Mouse (Mus musculus) limb, embryonic 15.5 days (tissue): ENCODE results near the gene Gm49358. TPM values are rescaled to one million over a fixed set of nuclear protein-coding genes. Genes with fewer than 3 reads are reported as not detected.

Experiments
- ATAC-seq: fragments of 200-750 bp; cut with Nextera tagmentation; 2 replicates; pipeline ENCODE4 v1.8.0; 2017; ENCODE audit warnings: low read depth, moderate TSS enrichment; ENCODE audit not compliant: insufficient number of reproducible peaks, low FRiP score, low TSS enrichment
- H3K27ac ChIP-seq: fragments of 300-500 bp; sonication (generic); 2 replicates; pipeline ENCODE4 v1.5.1; 2015; ENCODE audit warnings: moderate library complexity, mild to moderate bottlenecking, inconsistent platforms
- H3K27me3 ChIP-seq: fragments of 300-500 bp; sonication (generic); 2 replicates; pipeline ENCODE4 v1.6.1; 2015; ENCODE audit warnings: inconsistent platforms
- H3K36me3 ChIP-seq: fragments of 300-500 bp; sonication (generic); 2 replicates; pipeline ENCODE4 v1.6.1; 2015; ENCODE audit warnings: inconsistent platforms
- H3K4me1 ChIP-seq: fragments of 300-500 bp; sonication (generic); 2 replicates; pipeline ENCODE4 v1.6.1; 2015; ENCODE audit warnings: inconsistent platforms
- H3K4me2 ChIP-seq: fragments of 300-500 bp; sonication (generic); 2 replicates; pipeline ENCODE4 v1.6.1; 2015; ENCODE audit warnings: mild to moderate bottlenecking, inconsistent platforms
- H3K4me3 ChIP-seq: fragments of 300-500 bp; sonication (generic); 2 replicates; pipeline ENCODE4 v1.5.1; 2015; ENCODE audit warnings: mild to moderate bottlenecking, inconsistent platforms
- H3K9ac ChIP-seq: fragments of 300-500 bp; sonication (generic); 2 replicates; pipeline ENCODE4 v1.6.1; 2015; ENCODE audit warnings: inconsistent platforms
- H3K9me3 ChIP-seq: fragments of 300-500 bp; sonication (generic); 2 replicates; pipeline ENCODE4 v1.6.1; 2016; ENCODE audit warnings: inconsistent platforms
- WGBS: fragments of 180-500 bp; shearing (Covaris S2); methylation state at CpG from one replicate; pipeline ENCODE4 v1.1.7; 2015; 5-methylcytosine and 5-hydroxymethylcytosine counted together
- polyA plus RNA-seq: library from polyadenylated mRNA; unstranded; fragments of >200 nt; fragmentation: Nextera tagmentation; extraction: Ambion mirVana; gene quantifications from 2 replicates; pipeline ENCODE4 v1.2.1, GENCODE M21; 2015

Gene Gm49358
- polyA plus RNA-seq, 1 experiment from 2014 or later, result not detected

GRCm38 (mm10) chr10:86793509-86793951 lies 29.8 kb downstream of the Gm49358 start:
- H3K4me3 ChIP-seq, result no peak overlapping the region
- 0 out of 2 replicates have a peak, but pooled peaks cover 7% of the 10 kb centered on the region for H3K4me1 ChIP-seq
- H3K9ac ChIP-seq, result no peak overlapping the region
- ATAC-seq, result no peak
- H3K36me3 ChIP-seq, result no peaks in the 10 kb centered on the region
- no peaks in the 10 kb centered on the region for H3K27me3 ChIP-seq
- no peaks in the 10 kb centered on the region for H3K9me3 ChIP-seq
- WGBS, result 65% methylated on average over 2 of the region's 2 CpGs
- no peak overlapping the region for H3K27ac ChIP-seq
- H3K4me2 ChIP-seq, result no peak overlapping the region

DNA sequence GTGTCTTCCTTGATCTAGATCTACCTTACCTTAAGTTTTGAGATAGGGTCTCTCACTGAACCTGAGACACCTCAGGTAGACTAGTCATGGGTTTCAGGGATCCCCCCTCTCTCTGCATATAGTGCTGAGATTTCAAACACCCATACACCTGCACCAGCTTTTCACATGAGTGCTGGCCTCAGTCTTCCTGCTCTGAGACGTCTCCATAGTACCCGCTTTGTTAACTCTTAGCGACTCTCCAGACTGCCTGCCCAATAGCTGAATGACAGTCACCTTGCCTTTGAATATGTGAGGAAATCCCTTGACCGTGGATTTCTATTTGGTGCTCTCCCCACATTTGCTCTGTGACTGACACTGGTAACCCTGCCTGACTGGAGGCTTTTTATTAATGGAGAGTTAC lies 30.4 kb downstream of the Gm49358 start:
- Histone ChIP-seq H3K36me3 (no peaks in the 10 kb centered on the region), H3K4me3 (no peak overlapping the region), H3K4me1 (0 out of 2 replicates have a peak, but pooled peaks cover 7% of the 10 kb centered on the region), H3K27ac (no peak overlapping the region), H3K9ac (no peak overlapping the region), H3K9me3 (no peaks in the 10 kb centered on the region), H3K4me2 (no peak overlapping the region), H3K27me3 (no peaks in the 10 kb centered on the region)
- ATAC-seq, result no peak
- 87% methylated on average over 4 of the region's 4 CpGs for WGBS

- Histone ChIP-seq H3K36me3 (no peaks in the 10 kb centered on the region), H3K27ac (no peak overlapping the region), H3K4me3 (no peak overlapping the region), H3K9ac (no peak overlapping the region), H3K4me1 (0 out of 2 replicates have a peak, but pooled peaks cover 7% of the 10 kb centered on the region), H3K9me3 (no peaks in the 10 kb centered on the region), H3K4me2 (no peak overlapping the region), H3K27me3 (no peaks in the 10 kb centered on the region)
- WGBS, result 92% methylated on average over 9 of the region's 9 CpGs
- no peak for ATAC-seq
Measured at GRCm38 (mm10) chr10:86794794-86795535, 31.2 kb downstream of the Gm49358 start.

DNA sequence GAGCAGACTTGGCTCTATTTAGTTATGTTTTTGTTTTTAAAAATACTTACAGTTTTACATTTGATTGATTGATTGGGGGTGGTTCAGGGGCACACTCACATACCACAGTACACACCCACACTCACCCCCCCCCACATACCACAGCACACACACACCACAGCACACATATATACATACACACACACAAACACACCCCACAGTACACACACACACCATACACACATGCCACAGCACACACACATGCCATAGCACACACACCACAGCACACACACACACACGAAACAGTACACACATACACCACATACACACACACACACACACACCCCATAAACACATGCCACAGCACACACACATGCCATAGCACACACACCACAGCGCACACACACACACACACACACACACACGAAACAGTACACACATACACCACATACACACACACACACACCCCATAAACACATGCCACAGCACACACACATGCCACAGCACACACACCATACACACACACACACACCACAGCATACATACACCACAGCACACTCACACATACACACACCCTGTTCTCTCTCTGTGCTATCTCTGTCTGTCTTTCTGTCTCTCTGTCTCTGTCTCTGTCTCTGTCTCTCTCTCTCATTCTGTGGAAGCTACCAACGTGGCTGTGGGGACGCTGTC lies 32.4 kb downstream of the Gm49358 start:
- Histone ChIP-seq H3K4me2 (no peak overlapping the region), H3K36me3 (no peaks in the 10 kb centered on the region), H3K27ac (no peak overlapping the region), H3K4me1 (0 out of 2 replicates have a peak, but pooled peaks cover 7% of the 10 kb centered on the region), H3K4me3 (no peak overlapping the region), H3K9me3 (no peaks in the 10 kb centered on the region), H3K9ac (no peak overlapping the region), H3K27me3 (no peaks in the 10 kb centered on the region)
- 91% methylated on average over 5 of the region's 5 CpGs for WGBS
- no peak for ATAC-seq

GRCm38 (mm10) chr10:86807362-86807761 lies 43.6 kb downstream of the Gm49358 start:
- no peaks in the 10 kb centered on the region for H3K9me3 ChIP-seq
- peaks cover 3% of the 10 kb centered on the region; the same call in 1 of the 2 replicates for H3K4me1 ChIP-seq
- no peak overlapping the region for H3K27ac ChIP-seq
- H3K4me2 ChIP-seq, result no peak overlapping the region
- H3K27me3 ChIP-seq, result 0 out of 2 replicates have a peak, but pooled peaks cover 2% of the 10 kb centered on the region
- H3K4me3 ChIP-seq, result no peak overlapping the region
- no peak overlapping the region for H3K9ac ChIP-seq
- peaks cover 2% of the 10 kb centered on the region; the same call in 1 of the 2 replicates for H3K36me3 ChIP-seq
- 94% methylated on average over 1 of the region's 1 CpGs for WGBS
- ATAC-seq, result no peak

DNA sequence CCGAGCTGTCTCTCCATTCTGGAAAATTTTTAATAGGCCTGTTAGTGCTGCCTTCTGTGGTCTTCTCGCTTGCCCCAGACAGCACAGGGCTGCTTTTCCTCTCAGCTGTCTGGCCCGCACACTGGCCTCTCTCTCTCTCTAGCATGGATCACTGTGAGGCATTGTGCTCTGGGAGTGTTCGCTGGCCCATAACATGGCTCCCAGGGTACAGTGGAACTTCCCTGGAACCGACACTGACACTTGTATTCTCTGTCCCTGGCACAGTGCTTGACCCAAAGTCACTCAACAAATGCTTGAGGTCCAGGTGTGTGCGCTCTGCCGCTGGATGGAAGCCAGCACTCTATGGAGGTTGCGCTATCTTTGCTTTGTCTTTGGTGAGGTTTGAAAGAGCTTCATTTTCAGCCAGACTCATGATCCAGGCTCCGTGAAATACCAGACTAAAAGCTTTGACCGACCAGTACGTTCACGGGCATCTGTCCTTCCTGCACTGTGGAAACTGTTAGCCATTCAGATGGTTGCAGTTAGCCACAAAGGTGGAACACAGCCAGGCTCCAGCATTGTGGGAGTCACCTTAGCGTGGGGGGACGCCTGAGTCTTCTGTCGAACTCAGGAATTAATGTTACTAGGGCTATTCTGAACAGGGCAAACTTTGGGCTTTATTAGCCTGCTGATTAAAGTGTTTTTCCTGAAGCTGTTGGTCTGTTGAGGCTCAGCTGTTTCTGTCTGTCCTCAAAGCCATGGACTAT lies 44.4 kb downstream of the Gm49358 start:
- Histone ChIP-seq H3K4me1 (peaks cover 3% of the 10 kb centered on the region; the same call in 1 of the 2 replicates), H3K27ac (no peak overlapping the region), H3K36me3 (peaks cover 2% of the 10 kb centered on the region; the same call in 1 of the 2 replicates), H3K9me3 (no peaks in the 10 kb centered on the region), H3K9ac (no peak overlapping the region), H3K27me3 (0 out of 2 replicates have a peak, but pooled peaks cover 3% of the 10 kb centered on the region), H3K4me3 (no peak overlapping the region), H3K4me2 (no peak overlapping the region)
- no peak for ATAC-seq
- WGBS, result 71% methylated on average over 15 of the region's 15 CpGs

DNA sequence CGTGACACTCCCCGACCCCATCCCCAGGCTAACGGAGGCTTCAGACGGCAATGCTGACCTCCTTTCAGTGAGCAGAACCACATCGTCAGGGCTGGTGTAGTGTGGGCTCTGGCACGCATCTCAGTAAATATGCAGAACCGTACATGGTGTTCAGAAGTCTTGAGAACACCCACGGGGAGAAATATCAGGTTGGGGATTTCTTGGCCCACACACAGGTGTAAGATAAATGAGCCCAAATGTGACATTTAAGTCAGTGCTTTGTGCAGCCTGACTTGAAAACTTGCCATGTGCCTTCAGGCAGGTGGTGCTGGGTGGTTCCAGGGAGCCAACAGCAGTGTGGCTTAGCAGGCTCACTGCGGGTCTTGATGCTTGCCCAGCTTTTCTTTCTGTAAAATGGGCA lies 46.2 kb downstream of the Gm49358 start:
- Histone ChIP-seq H3K4me3 (no peak overlapping the region), H3K9ac (no peak overlapping the region), H3K4me1 (peaks cover 3% of the 10 kb centered on the region; the same call in 1 of the 2 replicates), H3K4me2 (no peak overlapping the region), H3K27me3 (0 out of 2 replicates have a peak, but pooled peaks cover 3% of the 10 kb centered on the region), H3K9me3 (no peaks in the 10 kb centered on the region), H3K36me3 (peaks cover 2% of the 10 kb centered on the region; the same call in 1 of the 2 replicates), H3K27ac (no peak overlapping the region)
- no peak for ATAC-seq
- WGBS, result 76% methylated on average over 9 of the region's 9 CpGs

DNA sequence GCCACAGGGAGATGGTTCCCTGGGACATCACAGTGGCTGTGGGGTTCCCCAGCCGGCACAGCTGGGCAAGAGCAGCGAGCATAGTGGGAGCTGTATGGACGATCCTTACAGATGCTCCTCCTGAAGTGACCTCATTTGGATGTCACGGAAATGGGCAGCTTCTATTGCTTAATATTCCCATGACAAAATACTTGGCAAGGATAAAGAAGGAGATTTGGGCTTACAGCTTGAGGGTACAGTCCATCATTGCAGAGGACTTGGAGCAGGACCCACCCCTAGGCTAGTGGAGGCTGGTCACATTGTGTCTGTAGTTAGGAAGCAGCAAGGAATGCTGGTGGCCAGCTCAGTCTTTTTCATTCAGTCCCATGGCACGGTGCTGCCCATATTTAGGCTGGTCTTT lies 46.8 kb downstream of the Gm49358 start:
- 92% methylated on average over 5 of the region's 5 CpGs for WGBS
- peaks cover 2% of the 10 kb centered on the region; the same call in 1 of the 2 replicates for H3K36me3 ChIP-seq
- H3K4me2 ChIP-seq, result no peak overlapping the region
- H3K4me1 ChIP-seq, result peaks cover 3% of the 10 kb centered on the region; the same call in 1 of the 2 replicates
- ATAC-seq, result no peak
- H3K27me3 ChIP-seq, result 0 out of 2 replicates have a peak, but pooled peaks cover 3% of the 10 kb centered on the region
- H3K9me3 ChIP-seq, result no peaks in the 10 kb centered on the region
- no peak overlapping the region for H3K4me3 ChIP-seq
- H3K9ac ChIP-seq, result no peak overlapping the region
- no peak overlapping the region for H3K27ac ChIP-seq

- Histone ChIP-seq H3K4me2 (no peak overlapping the region), H3K9me3 (no peaks in the 10 kb centered on the region), H3K27me3 (0 out of 2 replicates have a peak, but pooled peaks cover 3% of the 10 kb centered on the region), H3K9ac (no peak overlapping the region), H3K27ac (no peak overlapping the region), H3K4me3 (no peak overlapping the region), H3K4me1 (peaks cover 4% of the 10 kb centered on the region), H3K36me3 (peaks cover 2% of the 10 kb centered on the region; the same call in 1 of the 2 replicates)
- ATAC-seq, result no peak
- 60% methylated on average over 19 of the region's 19 CpGs for WGBS
Measured at GRCm38 (mm10) chr10:86814292-86815131, 50.7 kb downstream of the Gm49358 start.

GRCm38 (mm10) chr10:86815133-86815532 lies 51.4 kb downstream of the Gm49358 start:
- Histone ChIP-seq H3K27me3 (0 out of 2 replicates have a peak, but pooled peaks cover 3% of the 10 kb centered on the region), H3K4me1 (peaks cover 10% of the 10 kb centered on the region), H3K9ac (no peak overlapping the region), H3K27ac (no peak overlapping the region), H3K4me2 (no peak overlapping the region), H3K9me3 (no peaks in the 10 kb centered on the region), H3K4me3 (no peak overlapping the region), H3K36me3 (peaks cover 2% of the 10 kb centered on the region; the same call in 1 of the 2 replicates)
- no peak for ATAC-seq
- WGBS, result 74% methylated on average over 7 of the region's 7 CpGs
